Mouse (Mus musculus) gonadal fat pad, adult 2 months (tissue): ENCODE results near the gene Vasp. TPM values are rescaled to one million over a fixed set of nuclear protein-coding genes. Genes with fewer than 3 reads are reported as not detected.
"Not testable (repeated sequence)": the region's sequence is repeated elsewhere in the genome, so short reads cannot be mapped to it uniquely, and the experiment has no call there.

Experiments used
- DNase-seq: peaks from one replicate; pipeline ENCODE4 v3.0.0-alpha.2; 2012; ENCODE audit warnings: low read depth
- polyA plus RNA-seq: library from polyadenylated mRNA; depleted of rRNA; stranded (reverse); fragments of >200 nt; gene quantifications from 2 replicates; pipeline ENCODE4 v1.2.3, GENCODE M21; 2012

The Vasp gene
- polyA plus RNA-seq, 1 experiment: 82.5 TPM

DNA sequence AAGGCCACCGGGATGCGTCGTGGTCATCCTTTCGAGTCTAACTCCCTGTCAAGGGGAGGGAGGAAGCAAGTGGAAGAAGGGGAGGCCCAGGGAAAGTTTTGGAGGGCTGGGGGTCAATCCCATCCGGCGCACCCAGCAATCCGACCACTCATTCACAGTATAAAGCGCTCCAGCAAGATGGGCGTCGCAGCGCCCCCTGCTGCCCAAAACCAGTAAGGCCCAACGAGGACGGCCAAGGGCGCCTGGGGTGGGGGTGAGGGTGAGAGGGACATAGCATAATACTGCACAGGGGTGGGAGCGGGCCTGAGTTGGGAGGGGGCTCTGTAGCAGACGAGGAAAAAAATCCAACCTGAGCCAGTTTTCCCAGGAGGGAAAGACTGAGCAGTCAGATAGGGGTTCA, 32.2 kb upstream of the Vasp start:
- no peak for DNase-seq

DNA sequence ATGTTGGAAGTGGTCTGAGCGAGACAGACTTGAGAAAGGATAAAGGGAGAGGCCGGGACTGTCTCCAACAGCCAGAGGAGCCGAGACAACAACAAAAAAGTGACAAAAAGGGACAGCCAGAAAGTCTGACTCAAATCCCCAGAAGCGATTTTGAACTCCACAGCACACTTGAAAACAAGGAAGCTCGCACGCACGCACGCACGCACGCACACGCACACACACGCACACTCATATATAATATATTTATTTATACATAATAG, 31.4 kb upstream of the Vasp start:
- no peak for DNase-seq

DNA sequence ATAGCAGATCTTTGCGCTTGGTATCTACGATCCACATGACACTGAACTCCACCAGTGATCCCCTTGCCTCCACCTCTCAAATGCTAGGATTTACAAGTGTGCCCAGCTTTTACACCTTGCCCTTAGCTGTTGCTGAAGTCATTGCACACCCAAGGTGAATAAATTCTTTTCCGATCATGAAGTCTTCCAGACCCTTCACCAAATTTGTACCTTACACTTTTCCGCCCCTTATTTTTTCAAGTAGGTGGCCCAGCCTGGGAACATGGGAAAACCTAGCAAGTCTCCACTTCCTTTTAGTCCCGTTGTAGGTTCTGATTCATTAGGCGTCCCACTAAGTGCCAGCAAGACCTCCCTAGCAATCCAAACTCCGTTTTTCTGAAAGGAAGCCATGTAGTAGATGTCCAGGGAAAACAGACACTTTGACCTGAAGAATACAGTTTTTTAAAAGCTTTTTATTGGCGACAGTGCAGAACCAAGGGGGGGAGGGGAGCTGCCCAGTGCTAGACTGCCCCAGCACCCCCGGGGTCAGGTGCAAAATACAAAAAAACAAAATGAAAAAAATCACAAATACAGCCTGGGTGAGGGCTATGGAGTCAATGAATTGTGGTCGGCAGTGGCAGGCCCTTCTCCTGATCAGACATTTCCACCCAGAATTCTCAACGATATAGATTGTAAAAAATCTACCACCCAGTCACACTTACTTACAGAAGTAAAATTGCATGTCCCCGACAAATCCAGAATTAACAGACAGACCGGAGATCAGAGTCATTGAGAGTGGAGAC, 30.8 kb upstream of the Vasp start:
- no peak for DNase-seq

DNA sequence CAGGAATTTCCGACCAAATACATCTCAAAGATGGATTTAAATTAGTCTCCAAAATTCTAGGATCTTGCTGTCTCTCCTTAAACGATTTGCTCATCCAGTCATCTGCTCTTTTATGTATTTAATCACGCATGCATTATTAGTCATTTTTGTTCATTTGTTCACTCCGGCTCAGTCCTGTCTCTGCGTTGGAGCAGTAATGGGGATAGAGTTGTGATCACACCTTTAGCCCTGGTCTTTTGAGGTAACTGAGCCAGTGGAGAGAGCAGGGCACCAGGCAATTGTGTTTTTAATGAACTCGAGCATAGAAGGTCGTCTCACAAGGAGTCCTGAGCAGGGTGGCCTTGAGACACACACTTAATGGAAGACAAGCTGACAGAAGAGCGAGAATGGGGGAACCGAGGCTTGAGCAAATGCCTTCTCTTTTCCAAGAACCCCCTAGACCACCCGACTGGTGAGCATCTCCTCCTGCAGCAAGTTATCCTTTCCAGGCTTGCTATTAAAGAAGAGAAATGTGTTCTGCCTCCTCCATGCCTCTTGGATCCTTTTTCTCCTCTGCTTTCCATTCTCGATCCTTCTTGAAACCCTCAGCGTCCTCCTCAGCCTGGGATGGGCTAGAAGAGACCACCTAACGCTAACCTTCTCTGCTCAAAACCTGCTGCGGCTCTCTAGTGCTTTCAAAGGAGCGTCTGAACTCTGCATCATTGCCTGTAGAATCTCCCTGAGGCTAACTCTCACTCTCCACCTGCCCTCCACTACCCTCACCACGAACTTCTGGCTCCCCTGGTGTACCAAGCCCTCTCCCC, 30.0 kb upstream of the Vasp start:
- no peak for DNase-seq

DNA sequence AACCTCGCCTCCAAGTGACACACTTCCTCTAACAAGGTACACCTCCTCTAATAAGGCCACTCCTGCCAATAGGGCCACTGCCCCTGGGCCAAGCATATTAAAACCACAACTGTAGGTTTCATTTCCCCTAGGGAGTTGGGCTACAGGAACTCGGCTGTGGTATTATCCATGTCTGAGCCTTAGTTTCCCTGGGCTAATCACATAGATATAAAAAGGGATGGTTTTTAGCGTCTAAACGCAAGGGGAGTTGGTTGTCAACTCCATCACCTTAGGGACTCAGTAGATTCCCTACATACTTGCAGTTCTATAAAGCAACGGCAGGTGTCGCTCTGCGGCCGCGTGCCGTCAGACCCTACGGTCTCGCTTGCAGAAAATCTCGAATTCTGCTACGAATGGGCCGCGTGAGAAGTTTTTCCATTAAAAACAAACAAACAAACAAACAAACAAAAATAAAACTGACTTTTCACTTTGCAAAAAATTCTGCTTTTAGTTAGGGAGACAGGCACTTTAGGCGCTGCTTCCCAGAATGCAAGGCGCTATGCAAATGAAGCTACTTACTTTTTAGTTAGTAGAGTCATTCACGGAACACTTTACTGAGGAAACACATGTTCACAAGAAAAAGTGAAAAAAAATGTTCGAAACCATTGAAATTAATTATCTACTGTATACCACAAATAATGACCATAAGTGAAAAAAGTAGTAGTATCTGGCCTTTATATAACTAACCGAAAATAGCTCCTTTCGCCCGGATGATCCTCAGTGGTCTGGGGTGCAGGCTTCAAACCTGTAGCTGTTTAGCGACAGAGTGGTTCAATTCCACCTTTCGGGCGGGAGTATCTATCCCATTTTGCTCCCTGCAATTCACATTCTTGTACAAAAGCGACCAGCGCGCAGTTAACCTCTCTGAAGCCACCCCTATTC, 29.1 kb upstream of the Vasp start:
- DNase-seq: no peak

DNA sequence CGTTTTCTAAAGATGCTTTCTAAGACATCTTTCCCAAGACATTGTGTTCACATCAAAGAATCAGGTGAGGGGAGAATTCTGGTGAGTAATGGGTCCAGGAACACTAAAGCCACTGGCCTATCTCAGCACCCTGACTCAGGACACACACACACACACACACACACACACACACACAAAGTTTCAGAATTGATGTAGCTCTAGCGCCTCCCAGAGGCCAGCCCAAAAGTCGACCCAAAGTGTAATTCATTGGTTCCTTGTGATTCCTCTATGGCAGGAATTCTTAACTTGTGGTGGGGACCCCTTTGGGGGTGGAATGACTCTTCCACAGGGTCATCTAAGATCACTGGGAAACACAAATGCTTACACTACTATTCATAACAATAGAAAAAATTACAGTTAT, 27.6 kb upstream of the Vasp start:
- no peak for DNase-seq

DNA sequence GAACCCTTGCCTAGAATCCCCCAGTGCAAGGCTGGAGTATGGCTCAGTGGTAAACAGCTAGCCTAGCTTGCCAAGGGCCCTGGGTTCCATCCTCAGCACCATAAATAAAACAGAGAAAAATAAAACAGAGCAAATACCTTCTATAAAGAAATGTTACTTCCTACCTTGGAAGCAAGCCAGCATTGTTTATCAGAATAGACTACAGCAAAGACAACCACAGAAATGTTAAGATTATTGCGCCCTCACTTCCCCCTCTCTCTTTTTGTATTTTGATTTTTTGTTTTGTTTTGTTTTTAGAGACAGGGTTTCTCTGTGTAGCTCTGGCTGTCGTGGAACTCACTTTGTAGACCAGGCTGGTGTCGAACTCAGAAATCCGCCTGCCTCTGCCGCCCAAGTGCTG, 26.2 kb upstream of the Vasp start:
- no peak for DNase-seq

DNA sequence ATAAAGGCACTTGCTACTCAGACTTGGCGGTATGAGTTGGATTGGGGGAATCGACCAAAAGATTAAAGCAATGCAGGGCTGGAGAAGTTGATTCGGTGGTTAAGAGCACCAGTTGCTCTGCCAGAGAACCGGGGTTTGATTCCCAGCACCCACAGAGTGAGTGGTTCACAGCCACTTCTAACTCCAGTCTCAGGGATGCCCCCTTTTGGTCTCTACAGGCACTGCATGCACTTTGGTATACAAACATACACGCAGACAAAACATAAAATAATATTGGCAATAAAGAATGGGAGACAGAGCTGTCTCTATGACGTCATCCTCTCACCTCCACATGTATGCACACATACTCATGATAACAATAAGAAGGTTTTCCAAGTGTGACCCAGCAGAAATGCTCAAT, 25.4 kb upstream of the Vasp start:
- DNase-seq: no peak

DNA sequence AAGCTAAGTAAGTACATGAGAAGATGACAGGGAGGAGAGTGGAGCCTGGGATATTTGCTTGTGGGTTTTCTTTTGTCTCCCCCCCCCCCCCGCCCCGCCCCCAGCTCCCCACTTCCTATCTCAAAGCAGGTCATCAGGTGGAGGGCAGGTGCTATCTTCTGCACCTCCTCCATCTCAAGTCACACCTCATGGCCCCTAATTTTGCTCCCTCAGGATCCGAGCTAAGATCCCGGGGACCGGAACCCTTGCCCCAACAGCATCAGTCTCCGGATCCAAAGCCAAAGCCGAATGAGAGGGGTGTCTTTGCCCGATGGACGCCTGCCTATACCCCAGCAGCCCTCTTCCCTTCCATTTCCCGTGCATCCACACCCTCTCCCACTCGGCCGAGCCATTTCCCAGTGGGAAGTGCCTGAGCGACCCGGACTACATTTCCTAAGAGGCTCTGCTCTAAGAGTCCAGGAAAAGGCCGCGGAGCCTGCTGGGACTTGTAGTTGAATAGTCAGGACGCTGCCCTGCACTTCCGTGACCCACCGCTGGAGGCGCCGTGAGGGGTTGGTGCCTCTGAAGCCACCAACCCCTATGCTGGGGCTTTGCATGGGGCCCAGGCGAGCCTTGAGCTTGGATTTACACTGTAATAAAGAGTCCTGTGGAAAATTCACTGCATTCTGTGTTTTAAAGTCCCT, 24.0 kb upstream of the Vasp start:
- DNase-seq: no peak

DNA sequence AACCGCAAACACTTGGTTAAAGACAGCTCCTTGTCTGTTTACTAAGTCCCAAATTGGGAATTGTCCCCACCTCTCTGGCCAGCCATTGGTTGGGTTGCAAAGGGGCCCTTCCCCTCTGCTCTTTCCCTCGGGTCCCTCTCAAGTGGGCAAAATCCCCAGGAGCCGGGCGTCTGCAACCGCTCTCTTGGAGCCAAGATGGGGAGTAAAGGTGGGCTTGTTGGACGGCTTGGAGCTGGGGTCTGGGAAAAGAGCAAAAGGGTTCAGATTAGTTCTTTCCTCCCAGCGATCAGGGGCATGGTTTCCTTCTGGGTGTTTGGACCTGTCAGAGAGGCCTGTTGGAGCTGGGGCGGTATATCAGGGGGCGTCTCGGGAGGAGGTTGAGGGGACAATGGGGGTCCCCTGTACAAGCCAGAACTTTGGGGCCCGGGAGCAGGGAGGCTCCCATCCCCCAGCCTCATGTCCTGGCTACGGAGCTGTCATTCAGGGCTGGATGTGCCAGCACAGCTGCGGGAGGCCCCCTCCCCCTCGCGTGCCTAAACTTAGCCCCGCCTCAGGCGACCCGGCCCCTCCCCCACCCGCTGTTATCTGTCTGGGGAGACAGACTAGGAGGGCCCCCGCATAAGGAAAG, 19.5 kb upstream of the Vasp start:
- DNase-seq: no peak

DNA sequence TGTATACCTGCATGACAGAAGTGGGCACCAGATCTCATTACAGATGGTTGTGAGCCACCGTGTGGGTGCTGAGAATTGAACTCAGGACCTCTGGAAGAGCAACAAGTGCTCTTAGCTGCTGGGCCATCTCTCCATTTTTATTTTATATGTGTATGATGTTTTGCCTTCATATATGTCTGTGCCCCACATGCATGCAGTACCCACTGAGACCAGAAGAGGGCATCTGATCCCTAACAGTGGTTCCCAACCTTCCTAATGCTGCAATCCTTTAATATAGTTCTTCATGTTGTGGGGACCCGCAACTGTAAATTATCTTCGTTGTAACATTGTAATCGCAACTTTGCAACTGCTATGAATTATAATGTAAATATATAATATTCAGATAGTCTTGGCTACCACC, 13.1 kb upstream of the Vasp start:
- DNase-seq: no peak

DNA sequence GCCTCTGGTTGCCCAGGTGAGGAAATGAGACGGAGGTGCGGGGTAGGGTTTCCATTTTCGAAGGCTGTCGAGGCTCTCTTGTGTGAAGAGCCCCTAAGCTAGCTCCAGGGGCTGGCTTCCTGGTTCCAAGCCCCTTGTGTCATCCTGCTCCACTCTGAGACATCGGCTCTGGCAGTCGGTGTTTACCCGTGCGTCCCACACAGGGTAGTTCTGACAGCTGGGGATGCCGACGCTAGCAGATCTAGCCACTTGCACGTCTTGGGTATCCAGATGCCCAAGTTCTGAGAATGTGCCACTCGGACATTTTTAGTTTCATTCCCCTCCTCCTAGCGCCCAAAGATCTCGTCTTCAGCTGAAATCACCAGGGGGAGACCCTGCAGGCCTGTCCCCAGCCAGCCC, 11.8 kb upstream of the Vasp start:
- DNase-seq: no peak

DNA sequence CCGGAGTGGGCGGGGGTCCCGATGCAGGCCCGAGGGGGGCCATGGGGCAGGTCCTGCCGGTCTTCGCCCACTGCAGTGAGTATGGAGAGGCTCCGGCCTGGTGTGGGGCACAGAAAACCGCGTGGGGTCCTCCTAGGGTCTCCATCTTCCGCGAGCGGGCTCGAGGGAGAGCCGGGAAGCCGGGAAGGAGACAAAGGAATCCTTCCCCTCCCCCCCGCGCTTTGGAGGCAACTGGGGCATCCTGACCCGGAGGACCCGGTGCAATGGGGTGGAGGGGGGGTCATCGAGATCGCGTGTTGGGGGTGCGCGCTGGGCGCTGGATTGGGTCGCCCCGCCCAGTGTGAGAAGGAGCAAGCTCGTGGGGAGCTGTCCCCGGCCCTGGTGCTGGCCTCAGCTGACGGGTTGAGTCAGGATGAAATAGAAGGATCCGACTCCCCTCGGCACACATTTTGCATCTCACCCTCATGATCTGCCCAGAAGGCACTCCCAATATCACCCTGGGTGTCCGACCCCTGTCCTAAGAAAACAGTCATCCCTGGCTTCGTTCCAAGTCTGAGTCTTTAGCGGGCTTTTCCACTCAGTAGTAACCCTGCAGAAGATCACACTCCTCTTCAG, 11.3 kb upstream of the Vasp start:
- DNase-seq: no peak

DNA sequence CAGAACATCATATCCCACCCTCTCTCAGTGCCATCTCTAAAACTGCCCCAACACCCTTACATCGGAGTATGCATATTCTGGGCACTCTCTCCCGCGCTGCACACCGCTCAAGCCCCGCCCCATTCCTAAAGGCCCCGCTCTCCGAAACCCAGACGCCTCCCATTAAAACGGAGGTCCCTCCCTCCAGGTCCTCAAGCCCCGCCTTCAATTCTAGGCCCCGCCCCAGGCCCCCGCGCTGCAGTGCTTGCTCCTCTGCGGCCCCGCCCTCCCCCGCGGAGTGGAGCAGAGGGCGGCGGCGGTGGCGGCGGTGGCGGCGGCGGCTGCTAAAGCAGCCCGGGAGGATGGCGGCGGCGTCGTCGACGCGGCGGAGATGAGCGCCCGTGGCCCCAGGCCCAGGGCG, 10.8 kb upstream of the Vasp start, which contains the start of gene Rtn2:
TSS of gene Rtn2 (plus strand) at position 240 of the 400 bp plus-strand sequence.
- DNase-seq: no peak

DNA sequence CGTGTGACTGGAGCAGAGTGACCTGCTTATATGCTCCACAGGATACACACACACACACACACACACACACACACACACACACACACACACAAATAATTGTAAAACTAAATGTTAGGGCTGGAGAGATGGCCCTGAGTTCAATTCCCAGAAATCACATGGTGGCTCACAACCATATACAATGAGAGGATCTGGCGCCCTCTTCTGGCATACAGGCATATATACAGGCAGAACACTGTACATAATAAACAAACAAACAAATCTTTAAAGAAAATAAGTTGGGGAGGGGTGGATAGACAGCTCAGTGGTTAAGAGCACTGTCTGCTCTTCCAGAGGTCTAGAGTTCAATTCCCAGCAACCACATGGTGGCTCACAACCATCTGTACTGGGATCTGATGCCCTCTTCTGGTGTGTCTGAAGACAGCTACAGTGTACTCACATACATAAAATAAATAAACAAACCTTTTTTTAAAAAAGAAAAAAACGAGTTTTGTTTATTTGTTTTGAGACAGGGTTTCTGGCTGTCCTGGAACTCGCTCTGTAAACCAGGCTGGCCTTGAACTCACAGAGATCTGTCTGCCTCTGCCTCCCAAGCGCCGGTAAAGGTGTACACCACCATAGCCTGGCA, 10.2 kb upstream of the Vasp start:
- DNase-seq: not testable (repeated sequence)

DNA sequence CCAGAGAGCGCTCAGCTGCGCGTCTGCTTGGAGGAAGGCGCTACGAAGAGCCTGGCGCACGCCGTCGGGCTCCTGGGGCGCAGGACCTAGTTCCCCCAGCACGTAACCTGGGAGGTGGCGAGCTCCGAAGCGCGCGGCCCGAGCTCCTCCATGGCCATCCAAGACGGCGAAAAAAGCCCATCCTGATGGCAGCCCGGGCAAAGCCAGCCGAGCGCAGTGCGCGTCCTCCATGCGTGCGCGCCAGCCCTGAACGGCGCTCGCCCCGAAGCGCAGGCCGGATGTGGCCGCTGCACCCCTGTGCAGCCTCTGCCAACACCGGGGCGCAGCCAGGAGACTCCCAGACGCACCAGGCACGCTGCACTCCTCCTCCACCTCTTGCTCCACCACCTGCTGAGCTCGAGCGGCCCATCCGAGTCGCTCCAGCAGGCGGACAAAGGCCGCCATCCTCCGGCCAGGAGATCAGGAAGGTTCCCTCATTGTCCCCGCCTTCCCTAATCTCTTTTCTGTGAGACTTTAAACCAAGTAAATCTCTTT, 8.0 kb upstream of the Vasp start, which contains the start of gene Ppm1n:
TSS of gene Ppm1n (minus strand) at position 484 of the 534 bp plus-strand sequence.
- DNase-seq: no peak

DNA sequence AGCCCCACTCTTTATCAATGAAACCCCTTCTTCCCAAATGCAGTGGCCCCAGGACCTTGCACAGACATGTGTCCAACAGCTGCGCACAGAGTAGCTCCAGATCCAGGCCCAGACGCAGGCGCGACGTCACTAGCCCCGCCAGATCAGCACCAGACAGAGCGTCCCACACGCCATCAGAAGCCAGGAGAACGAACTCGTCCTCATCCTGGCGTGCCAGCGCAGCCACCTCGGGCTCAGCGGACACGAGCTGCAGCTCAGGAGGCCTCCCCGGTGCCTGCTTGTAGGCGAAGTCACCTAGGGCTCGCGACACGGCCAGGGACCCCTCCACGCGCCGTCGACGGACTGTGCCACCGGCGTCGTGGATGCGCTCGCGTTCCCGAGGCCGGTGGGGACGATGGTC, 7.4 kb upstream of the Vasp start:
- no peak for DNase-seq

DNA sequence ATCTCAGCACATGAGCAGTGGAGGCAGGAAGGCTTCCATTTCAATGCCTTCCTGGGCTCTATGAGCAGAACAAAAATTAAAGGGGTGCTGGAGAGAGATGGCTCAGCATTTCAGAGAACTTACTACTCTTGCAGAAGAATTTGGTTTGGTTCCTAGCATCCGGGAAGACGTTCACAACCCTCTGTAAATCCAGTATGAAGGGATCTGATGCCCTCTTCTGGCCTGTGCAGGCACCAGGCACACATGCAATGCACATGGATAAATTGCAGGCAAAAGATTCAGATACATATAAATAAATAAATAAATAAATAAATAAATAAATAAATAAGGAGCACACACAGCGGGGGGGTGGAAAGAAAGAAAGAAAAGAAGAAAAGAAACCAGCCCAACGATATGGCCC, 4.6 kb upstream of the Vasp start:
- DNase-seq: no peak

DNA sequence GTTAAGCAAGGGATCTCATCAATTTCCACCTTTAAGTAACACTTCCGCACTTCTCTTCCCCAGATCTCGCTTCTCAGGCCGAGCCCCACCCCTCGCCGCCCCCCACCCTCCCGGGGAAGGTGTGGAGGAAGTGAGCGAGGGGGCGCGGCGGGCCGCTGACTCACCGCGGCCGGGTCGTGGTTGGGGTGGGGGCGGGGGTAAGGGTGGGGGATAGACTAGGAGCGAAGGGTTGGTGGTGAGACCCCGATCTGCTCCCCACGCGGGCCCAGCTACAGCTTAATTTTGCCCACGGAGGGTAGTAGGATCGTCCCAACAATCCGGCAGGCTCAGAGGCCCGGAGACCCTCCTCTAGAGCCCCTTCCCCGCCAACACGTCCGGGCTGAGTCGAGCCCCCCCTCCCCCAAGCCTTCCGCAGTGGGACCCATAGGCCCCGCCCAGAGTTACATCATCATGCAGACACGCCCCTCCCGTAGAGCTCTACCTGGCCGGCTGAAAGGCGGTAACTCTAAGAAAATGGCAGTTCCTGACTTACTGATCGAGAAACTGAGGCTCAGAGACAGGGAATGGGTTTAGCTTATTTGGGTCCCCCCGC, 652 bp upstream of the Vasp start:
- DNase-seq: no peak
